In the genomic region with DNA sequence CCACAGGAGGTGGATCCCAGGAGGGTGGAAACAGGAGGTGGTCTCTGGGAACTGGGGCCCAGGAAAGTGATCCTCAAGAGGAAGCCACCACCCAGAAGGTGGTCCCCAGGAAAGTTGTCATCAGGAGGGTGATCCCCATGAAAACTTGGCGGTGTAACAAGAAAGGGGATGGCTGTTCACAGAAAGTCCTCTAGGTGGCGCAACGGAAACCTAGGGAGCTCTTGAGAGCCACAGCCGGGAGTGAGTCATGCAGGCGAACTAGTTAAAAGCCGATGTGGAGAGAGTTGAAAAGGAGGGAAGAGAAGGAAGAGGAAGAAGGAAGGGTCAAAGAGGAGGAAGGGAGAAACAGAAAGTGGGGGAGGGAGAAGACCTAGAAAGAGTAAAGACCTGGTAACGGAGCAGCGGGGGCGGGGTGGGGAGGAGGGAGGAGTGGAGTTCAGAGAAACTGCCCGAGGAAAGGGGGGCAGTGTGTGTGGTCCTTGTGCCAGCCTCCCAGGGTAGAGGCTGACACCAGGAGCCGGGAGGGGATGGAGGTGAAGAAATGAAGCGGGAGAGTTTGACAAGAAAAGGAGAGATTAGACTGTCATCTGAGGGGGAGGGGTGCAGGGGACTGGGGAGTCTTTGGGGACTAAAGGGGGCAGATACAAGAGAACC, we compare ENCODE assay signal across 8 mouse cellular contexts. TPM values are rescaled to one million over a fixed set of nuclear protein-coding genes. Genes with fewer than 3 reads are reported as not detected.
DNase-seq lines count a peak whose midpoint lies in the region; ATAC-seq and TF ChIP-seq lines count a peak whose summit lies in the region.

No protein-coding gene starts in this region.

- no peak overlapping the region for H3K27ac ChIP-seq in hindbrain, postnatal 0 days
- H3K27ac ChIP-seq in macrophage, result peak overlapping the region; percentile 73

- no peaks in the 10 kb centered on the region for H3K9me3 ChIP-seq in hindbrain, postnatal 0 days (ENCODE audit: low read length)

- H3K79me2 ChIP-seq in macrophage (ENCODE audit: inconsistent target), result no peaks in the 10 kb centered on the region

- peak overlapping the region; percentile 50 for H3K4me2 ChIP-seq in hindbrain, postnatal 0 days (ENCODE audit: low read depth, low read length)

- TF ChIP-seq CTCF in hindbrain, postnatal 0 days (IDR thresholded peaks at IDR 0.05; ENCODE audit: low read depth), result peak; percentile 86

- peak overlapping the region; percentile 31 for H3K4me3 ChIP-seq in hindbrain, postnatal 0 days (ENCODE audit: low read length)
- H3K4me3 ChIP-seq in macrophage (ENCODE audit: inconsistent target), result peak overlapping the region; percentile 50

- H3K36me3 ChIP-seq in hindbrain, postnatal 0 days (ENCODE audit: insufficient read depth, low read length), result no peaks in the 10 kb centered on the region
- H3K36me3 ChIP-seq in macrophage (ENCODE audit: inconsistent target), result no peaks in the 10 kb centered on the region

- H3K27me3 ChIP-seq in hindbrain, postnatal 0 days (ENCODE audit: insufficient read depth, low read length), result no peaks in the 10 kb centered on the region

- peak overlapping the region; percentile 17; the same call in 1 of the 2 replicates for H3K9ac ChIP-seq in hindbrain, postnatal 0 days (replicated peaks; ENCODE audit: low read length)

- peak; percentile 83 for ATAC-seq in activated CD4-positive, CD25-positive, alpha-beta regulatory T cell, adult 4 months
- ATAC-seq in common myeloid progenitor, adult 5-6 weeks (replicated peaks; ENCODE audit: low read depth, poor library complexity, severe bottlenecking), result peak; percentile 60
- peak; percentile 45 for ATAC-seq in hindbrain, postnatal 0 days

- H3K4me1 ChIP-seq in hindbrain, postnatal 0 days (ENCODE audit: insufficient read depth, low read length), result peaks cover 6% of the 10 kb centered on the region

- DNase-seq in gastrocnemius, adult 8-10 months (ENCODE audit: low spot score in 2 of 2), result peak; percentile 59 to 69
- peak; percentile 87 for DNase-seq in hindbrain, postnatal 0 days (ENCODE audit: low spot score)
- peak; percentile 67 to 82 for DNase-seq in left cerebral cortex, adult 18-20 months (ENCODE audit: low spot score in 2 of 2)
- DNase-seq in retina, postnatal 1 day, result peak; percentile 93
- peak; percentile 72 to 79 for DNase-seq in urinary bladder, postnatal 36 days (ENCODE audit: low spot score in 2 of 2)

- 4% methylated on average over 12 of the region's 12 CpGs for WGBS in hindbrain, postnatal 0 days
- 3% methylated on average over 12 of the region's 12 CpGs for WGBS in macrophage (ENCODE audit: missing documents)

RNA-seq across cellular contexts. Expression of a gene that starts 30.5 kb away (rescaled TPM):
- 100 to 1,000 TPM; 109 to 123 TPM for polyA plus RNA-seq in activated CD4-positive, CD25-positive, alpha-beta regulatory T cell, adult 4 months (2017; shearing (Covaris generic))
- total RNA-seq in common myeloid progenitor, adult 5-6 weeks (2017), result 123 and 138 TPM in 2 replicates
- total RNA-seq in gastrocnemius, adult 8-10 months (2022), result 10 to 100 TPM; 66.3 to 73.3 (median 69.5) TPM
- 23.3 and 32.6 TPM in 2 replicates for total RNA-seq in hindbrain, postnatal 0 days (2014; rRNA removed)
- 76.3 and 80.0 TPM in 2 replicates for polyA plus RNA-seq in hindbrain, postnatal 0 days (2015; fragmentation: Nextera tagmentation; extraction: Ambion mirVana)
- 10 to 100 TPM; 83.1 to 98.6 TPM for total RNA-seq in left cerebral cortex, adult 18-20 months (2021)
- total RNA-seq in macrophage (2018; cell fraction: chromatin; rRNA removed), result 10 to 100 TPM in 17 of 26 experiments, 1 to 10 TPM in 9; 7.4 to 26.7 (median 12.6) TPM
- total RNA-seq in macrophage (2018; cell fraction: cytosol; rRNA removed), result 10 to 100 TPM; 52.5 to 79.8 (median 70.5) TPM
- 10 to 100 TPM; 22.4 to 71.6 (median 44.4) TPM for total RNA-seq in macrophage (2018; cell fraction: nucleus; rRNA removed)
- 68.9 to 114 TPM (median 98.9 TPM) in 3 replicates for polyA plus RNA-seq in macrophage (2018)
